Mouse (Mus musculus): ENCODE data around the gene Cldn13.

DNA sequence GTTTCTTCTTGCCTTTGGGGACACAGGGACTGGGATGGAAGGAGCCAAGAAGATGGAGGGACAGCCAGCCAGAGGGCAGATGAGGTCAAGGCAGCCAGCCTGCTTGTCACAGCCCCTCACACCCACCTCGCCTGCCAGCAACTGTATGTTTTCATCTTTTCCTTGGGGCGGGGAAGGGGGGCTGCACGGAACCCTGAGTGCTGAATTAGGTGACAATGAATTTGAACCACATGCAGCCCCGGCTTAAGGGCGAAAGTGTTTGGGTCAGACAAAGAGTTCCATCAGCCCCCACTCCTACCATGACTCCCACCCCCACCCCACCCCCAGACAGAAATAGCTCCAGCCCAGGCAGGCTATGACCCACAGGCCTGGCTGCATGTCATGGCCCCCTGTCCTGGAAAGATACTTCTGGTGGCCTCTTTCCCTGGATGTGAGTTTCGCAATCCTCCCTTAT, 24.7 kb downstream of the Cldn13 start:
- no peak for TF ChIP-seq CTCF (IDR thresholded peaks at IDR 0.05; ENCODE audit: insufficient read depth, low read depth, low read length)
- no peak for TF ChIP-seq POLR2A (IDR thresholded peaks at IDR 0.05; ENCODE audit: insufficient read depth, low read depth, low read length)
